Mouse (Mus musculus) cerebellum, adult 9-10 months (tissue): Measurements from ENCODE around the gene Zfp985.
"Not testable (repeated sequence)": the region's sequence is repeated elsewhere in the genome, so short reads cannot be mapped to it uniquely, and the experiment has no call there.

Source experiments
- DNase-seq: peaks from one replicate; pipeline ENCODE4 v3.0.0; 2022

The Zfp985 gene

DNA sequence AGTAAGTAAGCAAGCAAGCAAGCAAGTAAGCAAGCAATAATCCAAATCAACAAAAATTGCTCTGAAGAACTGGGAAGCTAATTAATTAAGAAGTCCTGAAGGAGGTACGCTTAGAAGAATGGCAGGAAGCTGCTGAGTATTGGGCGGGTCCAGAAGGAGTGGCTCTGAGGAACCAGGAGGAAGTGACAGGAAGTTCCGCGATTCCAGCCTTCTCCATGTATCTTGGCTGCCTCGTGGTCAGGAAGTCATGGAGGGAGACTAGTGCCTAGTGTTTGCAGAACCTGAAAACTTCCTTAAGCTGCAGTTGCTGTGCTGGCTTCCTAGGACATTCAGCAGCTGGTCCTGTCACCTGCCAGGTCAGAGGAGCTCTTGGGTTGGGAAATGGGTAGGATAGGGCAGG is at the start of gene Zfp985:
Gene Zfp985 (plus strand): TSS at position 207 of the 400 bp plus-strand sequence.
- not testable (repeated sequence) for DNase-seq

DNA sequence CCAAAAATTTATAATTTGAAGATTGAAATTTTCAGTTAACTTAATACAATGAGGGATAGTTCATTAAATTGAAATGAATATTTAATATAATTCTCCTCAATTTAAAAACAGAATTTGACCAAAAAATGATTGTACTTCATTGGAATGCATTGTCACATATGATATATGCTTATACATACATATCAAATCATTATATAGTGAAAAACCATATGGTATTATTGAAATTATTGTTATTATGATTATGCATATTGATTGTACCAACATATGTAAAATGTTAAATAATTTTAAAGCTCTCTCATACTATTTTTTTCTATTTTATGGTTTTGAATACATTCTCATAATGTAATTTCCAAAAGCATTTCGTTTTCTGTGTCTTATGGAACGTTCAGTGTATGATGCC is 43.9 kb upstream of the Zfp985 start:
- DNase-seq = no peak

DNA sequence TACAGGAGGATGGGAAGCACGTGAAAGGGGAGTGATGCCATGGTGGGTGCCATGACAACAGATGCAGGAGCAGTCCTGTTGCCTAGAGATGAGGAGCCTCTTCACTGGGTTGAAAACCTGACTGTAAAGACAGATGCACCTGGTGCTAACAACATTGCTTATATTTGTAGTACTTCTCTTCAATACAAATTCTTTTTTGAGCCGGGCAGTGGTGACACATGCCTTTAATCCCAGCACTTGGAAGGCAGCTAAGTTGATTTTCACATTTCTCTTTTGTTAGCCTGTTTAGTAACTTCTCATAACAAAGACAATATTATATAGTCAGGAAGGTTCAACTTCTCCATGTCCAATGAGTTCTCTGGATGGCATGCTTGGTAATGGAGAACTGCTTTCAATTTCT is 34.1 kb upstream of the Zfp985 start:
- no peak for DNase-seq

DNA sequence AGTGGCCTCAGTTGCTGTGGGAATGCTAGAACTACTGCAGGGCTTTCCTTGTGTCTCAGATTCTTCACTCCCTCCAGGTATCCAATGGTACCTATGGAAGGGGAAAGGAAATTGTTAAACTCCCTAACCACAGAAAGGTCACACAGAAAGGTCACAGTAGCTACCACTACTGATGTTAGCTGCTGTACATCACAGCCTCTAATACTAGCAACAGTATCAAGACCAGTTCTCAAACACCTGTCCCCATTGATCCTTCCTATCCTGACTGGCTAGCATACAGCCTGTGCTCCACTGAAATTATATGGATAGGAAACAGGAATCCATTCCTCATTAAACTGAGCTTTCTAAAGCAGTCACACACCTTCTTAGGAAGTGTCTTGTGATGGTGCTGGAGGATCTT is 33.0 kb upstream of the Zfp985 start:
- no peak for DNase-seq

DNA sequence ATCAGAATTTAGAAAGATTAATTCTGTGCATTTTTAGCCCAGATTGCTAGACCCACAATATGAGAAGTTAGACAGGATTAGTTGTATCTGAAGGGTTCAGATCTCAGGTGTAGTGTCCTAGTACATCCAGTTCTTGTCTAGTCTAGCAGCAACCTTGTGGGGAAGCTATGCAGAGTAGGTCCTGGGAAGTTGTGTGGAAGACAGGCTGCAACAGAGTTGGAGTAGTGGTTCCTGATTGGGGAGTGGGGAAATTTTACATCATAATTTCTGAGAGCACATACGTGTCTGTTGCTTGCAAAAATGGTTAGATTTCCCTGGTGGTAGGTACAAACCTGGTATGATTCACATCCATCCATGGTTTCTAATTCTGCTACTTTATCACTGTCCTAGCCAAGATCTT is 28.0 kb upstream of the Zfp985 start:
- no peak for DNase-seq

DNA sequence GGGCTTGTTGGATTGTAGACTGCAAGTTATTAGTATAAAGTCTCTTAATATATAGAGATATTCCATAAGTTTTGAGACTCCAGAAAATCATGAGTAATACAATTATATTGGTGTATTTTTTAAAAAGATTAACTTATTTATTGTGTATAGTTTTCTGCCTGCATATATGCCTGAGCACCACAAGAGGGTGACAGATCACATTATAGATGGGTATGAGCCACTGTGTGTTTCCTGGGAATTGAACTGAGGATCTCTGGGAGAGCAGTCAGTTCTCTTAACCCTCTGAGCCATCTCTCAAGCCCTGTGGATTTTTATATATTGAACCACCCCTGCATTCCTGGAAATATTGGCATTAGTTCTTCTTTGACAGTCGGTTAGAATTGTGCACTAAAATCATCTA is 22.7 kb upstream of the Zfp985 start:
- DNase-seq = no peak

DNA sequence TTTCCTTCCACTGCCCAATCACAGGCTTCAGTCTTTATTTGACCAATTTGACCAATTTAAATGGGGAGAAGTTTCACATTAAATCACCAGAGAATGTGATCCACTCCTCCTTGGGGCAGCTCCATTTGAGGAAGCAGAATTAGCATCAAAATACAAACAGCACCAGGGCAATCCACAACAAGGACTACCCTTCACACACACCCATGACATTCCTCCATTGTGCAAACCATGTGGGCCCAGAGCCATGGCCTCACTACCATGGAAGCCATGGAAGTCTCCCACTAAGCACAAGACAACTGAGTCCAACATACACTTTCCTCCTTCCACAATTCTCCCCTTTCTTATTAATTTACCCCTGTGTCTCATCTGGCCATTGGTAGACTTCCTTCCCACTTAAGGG is 17.2 kb upstream of the Zfp985 start:
- not testable (repeated sequence) for DNase-seq

DNA sequence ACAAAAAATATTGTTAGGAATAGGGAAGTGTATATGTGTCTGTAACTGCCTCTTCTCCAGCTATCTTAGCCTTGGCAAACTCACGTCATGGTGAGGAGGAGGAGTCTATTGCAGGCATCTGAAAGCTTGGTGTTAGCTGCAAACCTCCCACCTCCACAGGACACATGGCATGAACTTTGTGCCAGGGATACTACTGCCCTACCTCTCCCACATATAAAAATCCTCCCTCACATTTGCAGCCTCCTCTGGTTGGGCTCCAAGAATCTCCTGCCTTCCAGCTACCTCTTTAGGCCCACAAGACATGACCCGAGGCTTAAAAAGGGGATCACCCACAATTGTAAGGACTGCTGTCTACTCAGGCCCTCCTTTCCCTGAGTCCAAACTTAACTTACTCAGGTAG is 15.4 kb upstream of the Zfp985 start:
- DNase-seq = no peak

DNA sequence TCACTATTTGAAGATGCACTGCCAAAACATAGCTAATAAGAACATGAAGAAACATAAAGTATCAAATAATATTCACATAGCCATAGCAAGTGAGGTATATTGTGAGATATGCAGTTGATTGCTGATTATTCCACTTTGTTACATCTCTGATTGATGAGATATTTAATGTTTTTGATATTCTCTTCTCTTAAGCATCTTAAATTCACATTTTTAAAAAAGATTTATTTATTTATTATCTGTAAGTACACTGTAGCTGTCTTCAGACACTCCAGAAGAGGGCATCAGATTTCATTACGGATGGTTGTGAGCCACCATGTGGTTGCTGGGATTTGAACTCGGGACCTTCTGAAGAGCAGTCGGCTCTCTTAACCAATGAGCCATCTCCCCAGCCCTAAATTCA is 13.2 kb upstream of the Zfp985 start, which contains the start of gene Gm16503:
Gene Gm16503 (plus strand): TSS at position 301 of the 400 bp plus-strand sequence.
- DNase-seq = not testable (repeated sequence)

DNA sequence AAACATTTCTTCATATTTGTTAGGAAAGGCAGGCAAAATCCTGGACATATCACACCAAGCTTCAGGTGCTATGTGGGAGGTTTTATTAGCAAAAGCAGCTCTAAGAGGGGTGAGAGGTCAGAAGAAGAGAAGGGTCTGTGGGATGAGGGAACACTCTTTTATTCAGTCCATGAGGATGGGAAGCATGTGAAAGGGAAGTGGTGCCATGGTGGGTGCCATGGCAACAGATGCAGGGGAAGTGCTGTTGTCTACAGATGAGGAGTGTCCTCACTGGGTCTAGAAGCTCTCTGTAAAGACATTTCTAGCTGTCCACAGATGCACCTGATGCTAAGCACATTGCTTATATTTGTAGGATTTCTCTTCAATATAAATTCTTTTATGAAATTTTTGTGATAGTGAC is 12.0 kb upstream of the Zfp985 start:
- no peak for DNase-seq

DNA sequence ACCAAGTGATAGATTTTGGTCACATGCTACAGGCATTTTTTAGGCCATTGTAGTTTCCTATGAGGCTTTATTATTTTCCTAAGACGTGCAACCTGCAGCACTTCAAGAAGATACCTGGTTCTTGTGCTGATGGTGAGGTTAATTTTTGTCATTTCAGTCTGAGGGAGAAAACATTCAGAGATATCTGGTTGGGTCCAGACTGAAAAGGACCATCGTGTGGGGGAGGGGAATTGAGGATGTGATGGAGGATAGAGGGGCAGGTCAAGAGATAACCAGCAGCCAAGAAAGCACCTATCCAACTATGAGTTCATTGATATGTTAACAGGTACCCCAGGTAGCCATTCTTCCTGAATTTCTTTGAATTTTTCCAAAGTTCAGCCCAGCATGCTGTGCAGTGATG is 1.3 kb downstream of the Zfp985 start:
- DNase-seq = not testable (repeated sequence)

DNA sequence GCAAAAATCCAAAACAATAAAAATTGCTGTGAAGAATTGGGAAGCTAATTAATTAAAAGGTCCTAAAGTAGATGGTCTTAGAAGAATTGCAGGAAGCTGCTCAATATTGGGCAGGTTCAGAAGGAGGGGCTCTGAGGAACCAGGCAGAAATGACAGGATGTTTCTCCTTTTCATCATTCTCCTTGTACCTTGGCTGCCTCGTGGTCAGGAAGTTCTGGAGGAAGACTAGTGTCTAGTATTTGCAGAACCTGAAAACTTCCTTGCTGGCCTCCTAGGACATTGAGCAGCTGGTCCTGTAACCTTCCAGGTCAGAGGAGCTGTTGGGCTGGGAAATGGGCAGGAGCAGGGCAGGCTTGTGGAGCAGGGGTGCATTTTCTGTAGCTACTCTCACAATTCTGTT is 3.8 kb downstream of the Zfp985 start:
- DNase-seq = not testable (repeated sequence)

DNA sequence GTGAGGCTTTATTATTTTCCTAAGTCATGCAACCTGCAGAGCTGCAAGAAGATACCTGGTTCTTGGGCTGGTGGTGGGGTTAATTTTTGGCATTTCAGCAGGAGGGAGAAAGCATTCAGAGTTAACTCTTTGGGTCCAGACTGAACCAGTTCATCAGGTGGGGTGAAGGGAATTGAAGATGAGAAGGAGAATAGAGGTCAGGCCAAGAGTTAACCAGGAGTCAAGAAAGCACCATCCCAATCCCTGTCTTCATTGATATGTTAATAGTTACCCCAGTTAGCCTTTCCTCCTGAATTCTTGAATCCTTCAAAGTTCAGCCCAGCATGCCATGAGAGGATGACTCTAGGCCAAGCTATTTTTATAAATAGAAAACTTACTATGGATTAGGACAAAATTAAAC is 4.9 kb downstream of the Zfp985 start:
- not testable (repeated sequence) for DNase-seq

DNA sequence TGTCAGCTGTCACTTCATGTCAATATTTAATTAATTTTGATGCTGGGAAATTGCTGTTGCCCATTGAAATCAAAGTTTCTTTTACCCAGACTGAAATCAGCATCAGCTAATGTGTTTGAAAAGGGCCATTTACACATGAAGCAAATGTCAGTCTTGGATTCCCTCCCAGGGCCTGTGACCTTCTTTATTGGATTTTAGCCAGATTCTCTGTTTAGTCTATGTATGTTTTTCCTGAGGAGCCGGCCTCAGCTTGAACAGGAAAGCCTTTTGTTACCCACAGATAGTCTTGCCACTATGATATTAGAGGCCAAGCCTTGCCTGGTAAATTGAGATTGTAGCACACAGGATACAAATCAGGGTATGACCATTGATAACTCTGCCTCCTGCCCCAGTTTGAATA is 6.0 kb downstream of the Zfp985 start:
- not testable (repeated sequence) for DNase-seq

DNA sequence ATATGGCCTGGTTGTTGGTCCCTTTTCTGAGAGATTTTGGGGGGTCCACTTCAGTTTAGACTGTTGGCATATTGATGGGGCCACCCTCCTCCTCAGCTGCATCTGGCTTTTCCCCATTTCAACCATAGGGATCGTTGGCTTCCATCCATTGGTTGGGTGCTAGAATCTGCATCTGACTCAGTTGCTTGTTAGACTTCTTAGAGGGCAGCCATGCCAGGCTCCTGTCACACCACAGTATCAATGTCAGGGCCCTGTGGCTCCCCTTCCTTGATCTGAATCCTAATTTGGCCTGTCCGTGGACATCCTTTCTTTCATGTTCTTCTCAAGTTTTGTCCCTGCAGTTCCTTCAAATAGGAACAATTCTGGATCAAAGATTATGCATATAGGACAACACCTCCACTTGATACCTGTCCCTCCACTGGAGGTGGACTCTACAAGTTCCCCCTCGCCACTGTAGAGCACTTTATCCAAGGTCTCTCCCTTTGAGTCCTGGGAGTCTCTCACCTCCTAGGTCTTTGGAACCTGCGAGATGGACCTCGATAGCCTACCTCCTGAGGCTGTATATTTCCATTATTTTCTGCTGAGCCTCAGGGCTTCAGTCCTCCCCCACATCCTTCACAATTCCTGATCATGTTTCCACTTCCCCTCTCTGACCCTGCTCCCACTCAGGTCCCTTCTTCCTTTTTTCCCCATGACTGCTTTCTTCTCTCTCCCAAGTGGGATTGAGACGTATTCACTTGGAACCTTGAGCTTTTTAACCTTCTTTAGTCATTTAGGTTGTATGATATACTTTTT is 12.5 kb downstream of the Zfp985 start:
- DNase-seq = no peak

DNA sequence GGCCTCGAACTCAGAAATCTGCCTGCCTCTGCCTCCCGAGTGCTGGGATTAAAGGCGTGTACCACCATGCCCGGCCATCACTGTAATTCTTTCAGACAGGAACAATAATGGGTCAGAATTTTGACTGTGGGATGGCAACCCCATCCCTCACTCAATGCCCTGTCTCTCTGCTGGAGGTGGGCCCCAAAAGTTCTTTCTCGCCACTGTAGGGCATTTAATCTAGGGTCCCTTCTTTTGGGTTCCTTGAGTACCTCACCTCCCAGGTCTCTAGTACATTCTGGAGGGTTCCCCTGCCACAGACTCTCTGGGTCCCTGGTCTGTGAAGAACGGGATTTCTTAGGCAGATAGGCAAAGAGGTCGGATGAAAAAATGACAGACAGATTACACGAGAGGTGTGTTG is 18.1 kb downstream of the Zfp985 start:
- not testable (repeated sequence) for DNase-seq

DNA sequence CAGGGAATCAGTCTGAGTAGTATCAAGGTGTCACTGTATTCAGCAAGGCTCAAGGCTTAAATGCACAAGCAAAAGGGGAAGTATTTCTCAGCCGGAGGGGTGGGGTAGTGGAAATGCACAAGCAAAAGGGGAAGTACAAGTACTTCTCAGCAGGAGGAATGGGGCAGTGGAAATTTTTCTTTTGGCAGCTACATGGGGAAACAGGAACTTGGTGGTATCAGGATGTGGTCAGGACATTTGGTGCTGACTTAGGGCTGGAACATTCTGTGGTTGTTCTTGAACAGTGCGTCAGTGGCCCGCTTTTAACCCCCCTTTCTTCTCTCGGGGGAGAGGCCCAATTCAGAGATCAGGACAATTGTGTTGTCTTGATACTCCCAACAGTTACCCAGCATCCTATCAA is 26.3 kb downstream of the Zfp985 start:
- not testable (repeated sequence) for DNase-seq

DNA sequence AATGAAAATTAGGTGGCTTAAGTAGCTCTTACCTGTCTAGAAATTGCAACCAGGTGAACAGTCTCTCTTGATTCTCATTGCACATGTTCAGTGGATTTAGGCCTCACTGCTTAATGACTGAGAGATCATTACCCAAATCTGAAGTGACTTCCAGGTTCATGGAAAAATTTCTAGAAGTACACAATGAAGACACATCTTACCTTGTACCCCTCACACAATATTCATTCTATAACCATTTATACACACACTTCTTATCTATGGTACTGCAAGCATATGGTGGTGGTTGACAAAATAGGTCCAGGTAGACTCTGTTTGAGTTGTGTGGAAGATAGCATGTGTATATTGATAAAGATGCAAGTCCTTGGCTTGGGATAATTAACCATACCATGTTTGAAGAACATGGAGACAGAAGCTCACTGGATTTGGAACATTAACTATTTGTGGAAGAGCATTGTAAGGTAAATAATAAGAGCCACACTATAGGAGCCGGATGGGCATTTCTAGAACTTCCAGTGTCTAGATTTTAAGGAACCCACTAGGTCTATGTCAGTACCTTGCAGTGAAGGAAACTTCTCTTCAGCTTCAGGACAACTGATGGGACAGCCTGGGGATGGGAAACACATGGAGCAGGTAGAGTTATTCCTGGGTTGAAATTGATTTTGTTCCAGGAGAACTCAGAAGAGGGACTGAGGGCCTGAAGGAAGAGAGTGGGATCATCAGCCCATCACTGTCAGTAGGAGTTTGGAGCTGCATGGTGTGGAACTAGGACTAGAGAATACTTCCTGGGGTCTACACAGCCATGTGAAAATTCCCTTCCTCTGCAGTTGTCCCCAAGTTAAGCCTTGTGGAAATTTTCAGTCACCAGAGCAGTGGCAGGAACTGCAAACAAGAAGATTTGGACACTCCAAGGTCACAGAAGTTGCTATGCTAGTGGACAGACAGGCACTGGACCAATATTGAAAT is 33.7 kb downstream of the Zfp985 start:
- DNase-seq = no peak

DNA sequence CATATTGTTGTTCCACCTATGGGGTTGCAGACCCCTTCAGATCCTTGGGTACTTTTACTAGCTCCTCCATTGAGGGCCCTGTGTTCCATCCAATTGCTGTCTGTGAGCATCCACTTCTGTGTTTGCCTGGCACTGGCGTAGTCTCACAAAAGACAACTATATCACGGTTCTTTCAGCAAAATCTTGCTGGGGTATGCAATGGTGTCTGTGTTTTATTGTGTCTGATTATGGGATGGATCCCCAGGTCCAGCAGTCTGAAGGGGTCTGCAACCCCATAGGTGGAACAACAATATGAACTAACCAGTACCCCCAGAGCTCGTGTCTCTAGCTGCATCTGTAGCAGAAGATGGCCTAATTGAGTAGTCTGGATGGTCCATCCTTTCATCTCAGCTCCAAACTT is 41.6 kb downstream of the Zfp985 start:
- not testable (repeated sequence) for DNase-seq

DNA sequence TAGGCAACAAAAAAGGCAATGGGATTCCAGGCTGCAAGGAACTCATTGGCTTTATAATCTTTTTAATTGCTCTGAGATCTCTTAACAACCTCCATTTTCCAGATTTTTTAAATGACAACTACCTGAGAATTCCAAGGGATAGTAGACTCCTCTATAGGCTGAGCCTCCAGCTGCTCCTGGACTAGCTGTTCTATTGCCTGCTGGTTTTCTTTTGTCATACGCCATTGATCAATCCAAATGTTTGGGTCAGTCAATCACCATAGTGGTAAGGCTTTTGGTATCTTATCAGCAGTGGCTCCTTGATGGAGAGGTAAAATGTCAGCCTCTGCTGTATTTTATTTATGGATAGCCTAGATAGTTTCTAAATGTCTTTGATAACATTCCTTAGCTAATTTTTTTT is 44.6 kb downstream of the Zfp985 start:
- no peak for DNase-seq

DNA sequence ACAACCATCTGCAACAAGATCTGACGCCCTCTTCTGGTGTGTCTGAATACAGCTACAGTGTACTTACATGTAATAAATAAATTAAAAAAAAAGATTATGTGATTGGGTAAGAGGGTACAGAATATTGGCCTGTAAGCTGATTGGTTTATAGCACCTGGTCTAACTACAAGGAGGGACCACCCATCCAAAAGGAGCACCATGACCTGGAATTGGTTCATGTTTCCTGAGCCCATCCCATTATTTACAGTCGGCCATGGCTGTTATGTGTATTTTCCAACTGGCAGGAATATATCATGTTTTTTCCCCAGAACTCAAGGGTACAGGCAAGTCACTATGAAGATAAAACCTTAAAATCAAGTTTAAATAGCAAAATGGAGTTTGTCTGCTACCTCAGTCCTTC is 45.8 kb downstream of the Zfp985 start:
- no peak for DNase-seq

DNA sequence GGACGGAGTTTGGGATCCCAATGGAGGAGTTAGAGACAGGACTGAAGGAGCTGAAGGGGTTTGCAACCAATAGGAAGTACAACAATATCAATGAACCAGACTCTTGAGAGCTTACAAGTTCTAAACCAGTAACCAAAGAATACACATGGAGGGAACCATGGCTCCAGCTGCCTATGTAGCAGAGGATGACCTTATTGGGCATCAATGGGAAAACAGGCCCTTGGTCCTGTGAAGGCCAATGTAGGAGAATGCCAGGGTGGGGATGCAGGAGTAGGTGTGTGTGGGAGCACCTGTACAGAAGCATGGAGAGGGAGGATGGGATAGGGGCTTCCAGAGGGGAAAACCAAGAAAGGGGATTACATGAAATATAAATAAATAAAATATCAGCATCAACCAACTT is 48.8 kb downstream of the Zfp985 start:
- DNase-seq = no peak

DNA sequence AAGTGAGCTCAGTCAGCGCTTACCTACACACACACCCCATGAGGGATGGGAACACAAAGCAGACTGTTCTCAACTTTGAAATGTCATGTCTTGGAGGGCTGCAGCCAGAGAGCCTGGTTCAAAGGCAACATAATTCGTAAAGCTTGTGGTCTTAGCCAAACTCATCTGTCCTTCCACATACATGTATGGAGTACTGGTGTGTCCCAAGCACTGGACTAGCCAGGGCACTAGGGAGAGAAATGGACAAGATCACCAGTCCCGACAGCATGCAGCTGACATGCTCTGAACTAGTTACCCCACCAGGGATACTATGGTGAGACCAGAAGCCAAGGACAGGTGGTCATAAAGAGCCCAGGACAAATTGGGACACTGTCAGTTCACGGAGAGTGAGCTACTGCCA is 50.7 kb downstream of the Zfp985 start:
- DNase-seq = no peak

DNA sequence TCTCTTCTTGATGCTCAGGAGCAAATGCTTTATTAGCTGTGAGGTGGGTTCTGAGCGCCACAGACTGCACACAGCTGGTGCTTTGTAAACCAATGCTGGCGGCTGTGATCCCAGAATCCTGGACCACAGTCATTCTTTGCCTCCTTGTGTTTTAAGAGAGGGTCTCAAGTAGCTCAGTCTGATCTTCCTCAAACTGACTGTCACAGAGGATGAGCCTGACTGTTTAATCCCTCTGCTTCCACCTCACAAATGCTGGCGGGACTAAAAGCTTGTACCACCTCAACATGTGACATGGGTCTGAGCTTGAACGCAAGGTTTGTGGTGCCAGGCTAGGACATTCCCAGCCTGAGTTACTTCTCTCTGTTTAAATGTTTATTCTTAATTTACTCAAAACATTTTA is 52.4 kb downstream of the Zfp985 start:
- no peak for DNase-seq
